Mouse (Mus musculus) cerebral cortex, adult 2 months (tissue): ENCODE results near the gene Lamb1.

Source experiments
- WGBS: fragments of 180-500 bp; shearing (Covaris S2); methylation state at CpG from one replicate; pipeline ENCODE4 v1.1.7; 2018; 5-methylcytosine and 5-hydroxymethylcytosine counted together

Gene Lamb1

GRCm38 (mm10) chr12:31314310-31314709 lies 49.3 kb downstream of the Lamb1 start:
- WGBS, result 85% methylated on average over 7 of the region's 7 CpGs

GRCm38 (mm10) chr12:31315961-31316360 lies 50.9 kb downstream of the Lamb1 start:
- WGBS, result 81% methylated on average over 6 of the region's 6 CpGs

- 72% methylated on average over 7 of the region's 7 CpGs for WGBS
These were observed 52.8 kb downstream of the Lamb1 start for GRCm38 (mm10) chr12:31317670-31318408.

- 46% methylated on average over 10 of the region's 10 CpGs for WGBS
These were observed 53.5 kb downstream of the Lamb1 start for GRCm38 (mm10) chr12:31318409-31318963.

- 83% methylated on average over 13 of the region's 13 CpGs for WGBS
These were observed 55.8 kb downstream of the Lamb1 start for GRCm38 (mm10) chr12:31320817-31321216.

GRCm38 (mm10) chr12:31321532-31321931 lies 56.5 kb downstream of the Lamb1 start:
- 89% methylated on average over 1 of the region's 1 CpGs for WGBS

GRCm38 (mm10) chr12:31323136-31323695 lies 58.2 kb downstream of the Lamb1 start:
- WGBS, result 90% methylated on average over 9 of the region's 9 CpGs

GRCm38 (mm10) chr12:31327139-31327538 lies 62.1 kb downstream of the Lamb1 start:
- WGBS, result 77% methylated on average over 9 of the region's 9 CpGs

- WGBS, result 75% methylated on average over 1 of the region's 1 CpGs
These were observed 68.2 kb downstream of the Lamb1 start for GRCm38 (mm10) chr12:31333261-31333660.

- WGBS, result 19% methylated on average over 15 of the region's 15 CpGs
These were observed 85.3 kb downstream of the Lamb1 start for GRCm38 (mm10) chr12:31350191-31350943.

GRCm38 (mm10) chr12:31350944-31351928 lies 86.2 kb downstream of the Lamb1 start, which contains the start of gene Dld:
Gene Dld (minus strand): TSS chr12:31351453.
- WGBS, result 5% methylated on average over 66 of the region's 66 CpGs

- 71% methylated on average over 3 of the region's 3 CpGs for WGBS
These were observed 101.4 kb downstream of the Lamb1 start for GRCm38 (mm10) chr12:31366428-31366827.

- WGBS, result 85% methylated on average over 5 of the region's 5 CpGs
These were observed 102.7 kb downstream of the Lamb1 start for GRCm38 (mm10) chr12:31367721-31368120.

- 98% methylated on average over 1 of the region's 1 CpGs for WGBS
These were observed 104.1 kb downstream of the Lamb1 start for GRCm38 (mm10) chr12:31369118-31369517.

- WGBS, result 79% methylated on average over 7 of the region's 7 CpGs
These were observed 104.6 kb downstream of the Lamb1 start for GRCm38 (mm10) chr12:31369656-31370055.

- WGBS, result 28% methylated on average over 9 of the region's 9 CpGs
These were observed 109.7 kb downstream of the Lamb1 start for GRCm38 (mm10) chr12:31374603-31375282.

GRCm38 (mm10) chr12:31375283-31375615 lies 110.2 kb downstream of the Lamb1 start:
- 69% methylated on average over 4 of the region's 4 CpGs for WGBS

- WGBS, result 10% methylated on average over 13 of the region's 13 CpGs
These were observed 111.4 kb downstream of the Lamb1 start for GRCm38 (mm10) chr12:31376326-31376950.

GRCm38 (mm10) chr12:31377241-31377640 lies 112.2 kb downstream of the Lamb1 start:
- 69% methylated on average over 11 of the region's 11 CpGs for whole genome bisulfite sequencing
